Mouse (Mus musculus) yolk sac, embryonic 10.5 days (tissue): Measurements from ENCODE around the gene Stxbp6.

Source experiments
- DNase-seq: peaks from one replicate; pipeline ENCODE4 v3.0.0-alpha.2; 2017; ENCODE audit warnings: low spot score

The Stxbp6 gene

GRCm38 (mm10) chr12:44913854-44914253 lies 160.7 kb downstream of the Stxbp6 start:
- no peak for DNase-seq

DNA sequence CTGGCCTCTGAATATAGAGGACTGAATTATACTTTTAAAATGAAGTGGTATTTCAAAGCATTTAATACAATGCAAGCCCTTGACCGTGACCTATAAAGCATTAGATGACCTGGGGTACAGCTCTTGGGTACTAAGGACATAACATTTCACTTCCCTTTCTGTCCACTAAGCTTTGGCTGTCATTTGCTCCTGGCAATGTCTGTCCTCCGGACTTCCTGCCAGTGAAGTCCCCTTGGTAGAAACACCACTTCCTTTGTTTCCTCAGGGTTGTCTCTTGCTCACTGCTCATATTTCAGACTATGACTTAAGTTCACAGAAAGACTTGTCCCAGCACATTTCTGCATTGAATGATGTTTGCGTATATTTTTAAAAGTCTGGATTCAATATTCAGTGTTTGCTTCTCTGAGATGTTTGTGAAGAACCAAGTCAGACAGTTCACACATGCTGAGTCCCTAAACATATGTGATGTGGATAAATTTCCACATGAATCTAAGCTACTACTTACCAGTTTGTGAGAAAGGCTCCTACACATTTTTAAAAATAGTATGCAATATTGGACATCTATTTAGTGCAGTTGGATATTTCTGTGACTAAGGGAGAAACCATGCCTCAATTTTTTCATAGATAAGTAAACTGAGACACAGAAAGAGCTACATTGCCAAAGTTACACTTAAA lies 166.3 kb downstream of the Stxbp6 start:
- no peak for DNase-seq

GRCm38 (mm10) chr12:44906001-44906400 lies 168.5 kb downstream of the Stxbp6 start:
- no peak for DNase-seq

GRCm38 (mm10) chr12:44903205-44903732 lies 171.2 kb downstream of the Stxbp6 start:
- DNase-seq: no peak

DNA sequence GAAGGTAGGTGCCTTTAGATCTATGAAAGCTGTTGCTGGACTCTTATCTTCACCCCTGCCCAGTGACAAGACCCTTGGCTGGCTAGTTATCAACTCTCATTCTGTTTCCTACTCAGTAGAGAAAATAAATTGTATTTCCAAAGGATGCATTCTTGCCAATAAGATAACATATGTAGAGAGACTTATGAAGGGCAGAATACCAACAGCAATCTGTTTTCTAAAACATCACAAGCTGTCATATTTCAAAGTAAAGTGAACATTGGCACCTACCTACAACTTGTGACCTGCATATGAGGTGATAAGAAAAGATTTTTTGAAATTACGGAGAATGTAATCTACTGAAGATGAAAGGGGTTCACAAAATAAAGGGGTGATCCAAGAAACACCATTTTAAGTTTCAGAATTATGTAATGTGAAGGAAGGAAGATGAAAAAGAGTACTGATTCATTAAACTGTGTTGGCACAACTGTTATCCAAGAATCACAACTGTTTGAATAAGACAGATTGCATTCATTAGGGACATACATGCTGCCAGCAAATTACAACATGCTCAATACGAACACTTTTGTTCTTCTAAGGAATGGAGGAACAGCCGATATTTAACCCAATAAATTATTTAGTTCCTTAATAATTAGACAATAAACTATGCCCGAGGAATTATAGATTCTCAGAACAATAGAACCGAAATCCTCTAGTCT lies 175.2 kb downstream of the Stxbp6 start:
- DNase-seq: no peak

DNA sequence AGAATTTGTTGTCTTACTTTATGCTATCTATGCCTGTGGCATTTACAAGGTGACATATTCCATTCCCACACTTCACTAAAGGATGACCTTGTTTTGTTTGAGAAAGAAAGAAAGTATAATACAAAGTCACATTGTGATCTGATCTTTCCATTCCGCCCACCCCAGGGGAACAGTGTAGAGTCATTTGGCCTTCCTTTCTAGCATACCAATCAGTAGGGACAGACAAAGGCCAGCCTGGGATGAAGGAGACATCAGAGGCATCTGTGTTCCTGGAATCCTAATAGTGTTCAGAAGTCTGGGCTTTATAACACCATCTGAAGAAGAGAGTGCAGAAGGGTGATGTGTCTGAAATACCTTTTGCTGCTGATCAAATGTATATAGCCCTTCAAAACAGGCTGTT lies 178.0 kb downstream of the Stxbp6 start:
- no peak for DNase-seq

DNA sequence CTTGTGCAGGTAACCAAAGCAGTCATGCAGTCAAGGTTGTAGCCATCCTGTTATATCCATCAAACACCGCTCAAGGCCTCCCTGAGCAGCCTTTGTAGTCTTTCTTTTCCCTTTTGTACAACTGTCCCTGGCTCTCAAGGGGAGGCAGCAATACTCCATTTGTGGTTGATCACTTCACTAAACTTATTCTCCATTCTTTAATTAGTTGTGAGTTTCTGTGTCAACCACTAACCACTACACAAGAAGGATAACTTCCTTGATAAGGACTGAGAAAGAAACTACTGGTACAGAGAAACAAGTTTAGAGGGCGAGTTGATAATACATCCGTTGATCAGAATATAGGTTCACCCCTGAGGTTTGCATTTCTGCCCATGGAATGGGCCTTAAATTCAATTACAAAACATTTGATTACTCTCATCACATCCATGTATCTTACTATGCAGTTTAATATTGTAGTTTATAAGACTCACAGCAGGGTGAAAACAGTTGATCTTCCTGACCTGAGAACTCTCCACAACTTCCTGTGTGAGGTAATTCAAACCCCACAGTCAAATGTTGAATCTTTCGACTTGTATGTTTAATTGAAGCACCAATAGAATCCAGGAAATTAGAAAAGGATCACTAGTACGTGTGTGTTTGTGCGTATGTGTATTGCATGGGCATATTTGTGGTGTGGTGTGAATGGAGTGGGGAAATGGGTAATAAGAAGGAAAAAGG lies 184.7 kb downstream of the Stxbp6 start:
- DNase-seq: no peak

- DNase-seq: no peak
Observed at GRCm38 (mm10) chr12:44886826-44887225, 187.7 kb downstream of the Stxbp6 start.

- no peak for DNase-seq
Observed at GRCm38 (mm10) chr12:44872697-44873096, 201.8 kb downstream of the Stxbp6 start.

DNA sequence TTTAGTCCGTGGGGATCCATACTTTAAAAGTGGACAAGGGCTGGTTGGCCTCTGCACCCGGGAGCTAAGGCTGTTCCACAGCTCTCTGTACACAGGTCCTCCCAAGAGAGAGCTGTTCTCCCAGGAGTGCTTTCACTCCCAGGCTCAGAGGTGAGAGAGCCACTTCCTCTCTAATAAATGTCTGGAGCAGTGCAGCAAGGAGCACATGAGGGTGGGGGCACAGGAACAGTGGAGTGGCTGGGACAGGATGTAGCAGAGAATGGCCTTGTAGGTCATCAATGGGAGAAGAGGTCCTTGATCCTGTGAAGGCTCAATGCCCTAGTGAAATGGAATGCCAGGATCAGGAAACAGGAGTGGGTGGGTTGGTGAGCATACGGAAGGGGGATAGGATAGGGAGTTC lies 209.1 kb downstream of the Stxbp6 start:
- DNase-seq: no peak

GRCm38 (mm10) chr12:44859454-44859853 lies 215.1 kb downstream of the Stxbp6 start:
- no peak for DNase-seq

DNA sequence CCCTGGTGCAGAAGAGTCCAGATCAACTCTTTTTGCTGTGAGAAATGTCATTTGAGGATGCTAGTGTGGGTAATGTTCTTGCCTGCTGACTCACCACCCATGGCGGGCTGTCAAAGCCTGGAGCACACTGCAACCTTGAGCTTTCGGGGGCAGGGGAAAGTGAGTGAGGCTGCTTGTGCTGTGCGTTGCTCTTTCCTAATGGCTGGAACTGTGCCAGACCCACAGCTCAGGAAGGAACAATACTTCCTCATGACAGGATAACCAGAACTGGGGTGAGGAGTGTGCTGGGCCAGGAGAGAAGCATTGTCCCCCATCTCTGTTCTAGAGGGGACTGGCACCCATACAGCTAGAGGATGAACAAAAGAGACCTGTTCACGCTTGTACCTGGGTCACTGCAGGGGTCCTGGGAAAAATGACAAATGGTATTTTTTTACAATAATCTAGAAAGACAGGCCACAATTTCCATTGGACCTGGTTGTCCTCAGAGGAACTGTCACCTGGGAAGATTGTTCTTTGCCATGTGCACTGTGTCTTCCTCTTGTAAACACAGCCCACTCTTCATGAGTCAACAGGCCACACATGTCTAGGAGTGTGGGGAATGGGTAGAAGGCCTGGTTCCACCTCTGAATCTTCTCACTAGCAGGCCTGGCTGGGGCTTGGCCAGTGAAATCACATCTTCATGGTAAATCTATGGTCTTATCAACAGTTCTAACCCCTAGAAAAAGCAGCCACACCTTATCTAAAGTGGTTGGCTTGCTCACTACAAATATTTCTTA lies 216.2 kb downstream of the Stxbp6 start:
- DNase-seq: peak; percentile 38

- DNase-seq: no peak
Observed at GRCm38 (mm10) chr12:44852024-44852423, 222.5 kb downstream of the Stxbp6 start.

GRCm38 (mm10) chr12:44850516-44850915 lies 224.0 kb downstream of the Stxbp6 start:
- no peak for DNase-seq

GRCm38 (mm10) chr12:44848483-44849221 lies 225.9 kb downstream of the Stxbp6 start:
- peak; percentile 17 for DNase-seq

- DNase-seq: no peak
Observed at GRCm38 (mm10) chr12:44840585-44840984, 233.9 kb downstream of the Stxbp6 start.

GRCm38 (mm10) chr12:44839594-44840373 lies 234.7 kb downstream of the Stxbp6 start:
- peak; percentile 10 for DNase-seq

- DNase-seq: no peak
Observed at GRCm38 (mm10) chr12:44835879-44836467, 238.5 kb downstream of the Stxbp6 start.

DNA sequence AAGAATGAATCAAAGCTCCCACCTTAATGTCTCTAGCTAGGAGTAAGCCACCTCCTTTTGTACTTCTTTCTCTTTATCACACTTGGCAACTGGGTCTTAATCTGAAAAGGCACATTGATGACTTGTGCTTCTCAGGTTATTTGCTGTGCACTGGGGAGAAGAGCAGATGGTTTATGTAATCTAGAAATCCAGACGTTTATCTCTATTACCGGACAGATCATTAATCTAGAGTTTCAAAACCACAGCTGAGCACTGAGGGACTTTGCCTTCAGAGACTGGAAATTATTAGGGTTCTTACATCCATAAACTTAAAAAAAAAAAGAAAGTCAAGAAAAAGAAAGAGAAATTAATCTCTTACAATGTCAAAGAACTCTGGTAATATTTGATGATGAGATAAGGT lies 262.6 kb downstream of the Stxbp6 start:
- DNase-seq: no peak

- no peak for DNase-seq
Observed at GRCm38 (mm10) chr12:44804213-44804612, 270.3 kb downstream of the Stxbp6 start.
